13 mouse cellular contexts compared by ENCODE assay signal in genomic region chr2:11672144-11672543, GRCm38 (mm10). TPM values are rescaled to one million over a fixed set of nuclear protein-coding genes. Genes with fewer than 3 reads are reported as not detected.
DNase-seq lines count a peak whose midpoint lies in the region; ATAC-seq lines count a peak whose summit lies in the region.
"Had no signal": no experiment of that assay in that cellular context is flagged by ENCODE, and none has a peak within 500 bp of the region (broad histone marks: within the 10 kb centered on the region; RNA-seq: fewer than 3 reads in every experiment).

No protein-coding gene starts in this region.

- 23% methylated on average over 3 of the region's 3 CpGs for WGBS in midbrain, embryonic 16.5 days
- WGBS in midbrain, embryonic 10.5 days, result 23% methylated on average over 3 of the region's 3 CpGs

- H3K36me3 ChIP-seq in midbrain, embryonic 16.5 days (ENCODE audit: control insufficient read depth, insufficient read depth, low read length), result no peaks in the 10 kb centered on the region
- no peaks in the 10 kb centered on the region for H3K36me3 ChIP-seq in midbrain, embryonic 10.5 days
- H3K36me3 ChIP-seq: embryonic facial prominence, embryonic 12.5 days had no signal

- H3K27me3 ChIP-seq in midbrain, embryonic 16.5 days (ENCODE audit: control insufficient read depth, insufficient read depth, low read depth, low read length), result no peaks in the 10 kb centered on the region
- H3K27me3 ChIP-seq in midbrain, embryonic 10.5 days (ENCODE audit: low read depth, poor library complexity, severe bottlenecking), result no peaks in the 10 kb centered on the region
- H3K27me3 ChIP-seq: embryonic facial prominence, embryonic 12.5 days had no signal

- no peak overlapping the region for H3K27ac ChIP-seq in midbrain, embryonic 16.5 days (ENCODE audit: low read length)
- H3K27ac ChIP-seq in midbrain, embryonic 10.5 days (replicated peaks), result no peak overlapping the region
- H3K27ac ChIP-seq: embryonic facial prominence, embryonic 12.5 days had no signal

- H3K9me3 ChIP-seq in midbrain, embryonic 16.5 days (replicated peaks; ENCODE audit: control insufficient read depth, low read length, poor library complexity, severe bottlenecking), result 0 out of 2 replicates have a peak, but pooled peaks cover 2% of the 10 kb centered on the region
- no peaks in the 10 kb centered on the region for H3K9me3 ChIP-seq in midbrain, embryonic 10.5 days (replicated peaks)

- ATAC-seq in CD4-positive, CD25-positive, alpha-beta regulatory T cell, adult 4 months, result peak; percentile 65
- ATAC-seq in neutrophil, adult 5-6 weeks (ENCODE audit: extremely low read depth, insufficient number of reproducible peaks, low FRiP score, poor library complexity, severe bottlenecking), result peak; percentile 69; the same call in 1 of the 2 replicates
- no peak for ATAC-seq in midbrain, embryonic 16.5 days

- H3K9ac ChIP-seq in midbrain, embryonic 16.5 days (ENCODE audit: low read depth, low read length), result no peak overlapping the region
- H3K9ac ChIP-seq: embryonic facial prominence, embryonic 12.5 days had no signal

- no peaks in the 10 kb centered on the region for H3K4me1 ChIP-seq in midbrain, embryonic 16.5 days (ENCODE audit: control insufficient read depth, insufficient read depth, low read length)
- no peaks in the 10 kb centered on the region for H3K4me1 ChIP-seq in midbrain, embryonic 10.5 days
- H3K4me1 ChIP-seq: embryonic facial prominence, embryonic 12.5 days had no signal

- H3K4me2 ChIP-seq in midbrain, embryonic 16.5 days (ENCODE audit: low read length), result no peak overlapping the region
- H3K4me2 ChIP-seq: embryonic facial prominence, embryonic 12.5 days had no signal

- no peak overlapping the region for H3K4me3 ChIP-seq in midbrain, embryonic 16.5 days (ENCODE audit: low read depth, low read length)
- no peak overlapping the region for H3K4me3 ChIP-seq in midbrain, embryonic 10.5 days
- H3K4me3 ChIP-seq: embryonic facial prominence, embryonic 12.5 days had no signal

- DNase-seq in kidney, adult 9 months, result peak; percentile 42
- DNase-seq in kidney, postnatal 10 days, result no peak
- DNase-seq in ZHBTc4 (ENCODE audit: low read depth, low spot score), result peak; percentile 62
- no peak for DNase-seq in urinary bladder, postnatal 36 days (ENCODE audit: low spot score in 2 of 2)
- no peak for DNase-seq in midbrain, embryonic 10.5 days (ENCODE audit: low spot score)
- DNase-seq: adrenal gland, adult 8-10 months; gastrocnemius, postnatal 14 days had no signal

RNA-seq across cellular contexts. Expression of gene Il2ra, which starts 29.5 kb away (rescaled TPM):
- polyA plus RNA-seq in CD4-positive, CD25-positive, alpha-beta regulatory T cell, adult 4 months (2017; shearing (Covaris generic)), result 100 to 1,000 TPM; 347 to 420 TPM
- total RNA-seq in neutrophil, adult 5-6 weeks (2017), result 2.3 and 3.0 TPM in 2 replicates
- polyA plus RNA-seq in midbrain, embryonic 16.5 days (2015; fragmentation: Nextera tagmentation; extraction: Ambion mirVana), result 0.04 TPM in 1 of 2 replicates, not detected in the other
- not detected in 2 replicates for polyA plus RNA-seq in midbrain, embryonic 10.5 days (2016; fragmentation: Nextera tagmentation; extraction: Ambion mirVana)
- polyA plus RNA-seq: embryonic facial prominence, embryonic 12.5 days; intestine, embryonic 14.5 days; limb, embryonic 11.5 days had no signal

RNA-seq across cellular contexts. Expression of gene Il15ra, which starts 32.9 kb away (rescaled TPM):
- 10 to 100 TPM; 24.0 to 33.6 TPM for polyA plus RNA-seq in CD4-positive, CD25-positive, alpha-beta regulatory T cell, adult 4 months (2017; shearing (Covaris generic))
- 12.1 and 14.4 TPM in 2 replicates for total RNA-seq in neutrophil, adult 5-6 weeks (2017)
- polyA plus RNA-seq in midbrain, embryonic 16.5 days (2015; fragmentation: Nextera tagmentation; extraction: Ambion mirVana), result 0.52 and 1.6 TPM in 2 replicates
- 0.58 and 0.68 TPM in 2 replicates for polyA plus RNA-seq in midbrain, embryonic 10.5 days (2016; fragmentation: Nextera tagmentation; extraction: Ambion mirVana)

RNA-seq across cellular contexts. Expression of gene Gm17490, which starts 46.1 kb away (rescaled TPM):
- polyA plus RNA-seq in CD4-positive, CD25-positive, alpha-beta regulatory T cell, adult 4 months (2017; shearing (Covaris generic)), result not detected
- not detected in 2 replicates for total RNA-seq in neutrophil, adult 5-6 weeks (2017)
- not detected in 2 replicates for polyA plus RNA-seq in midbrain, embryonic 16.5 days (2015; fragmentation: Nextera tagmentation; extraction: Ambion mirVana)
- polyA plus RNA-seq in midbrain, embryonic 10.5 days (2016; fragmentation: Nextera tagmentation; extraction: Ambion mirVana), result not detected in 2 replicates
- total RNA-seq: adrenal gland, adult 8-10 months; gastrocnemius, postnatal 14 days had no signal
- polyA plus RNA-seq: embryonic facial prominence, embryonic 12.5 days; intestine, embryonic 14.5 days; limb, embryonic 11.5 days had no signal

Comparison
In these comparisons a context has a peak if more than half of its experiments do, and no peak if none do; other contexts are left out.
1. DNase-seq: peak in kidney, adult 9 months (single experiment) and ZHBTc4 (single experiment); none in kidney, postnatal 10 days (single experiment), urinary bladder, postnatal 36 days (0 of 2) and midbrain, embryonic 10.5 days (single experiment).
2. RNA of gene Il2ra, which starts 29.5 kb away (polyA plus RNA-seq): 347 to 420 TPM in CD4-positive, CD25-positive, alpha-beta regulatory T cell, adult 4 months; 0.04 TPM in midbrain, embryonic 16.5 days and not detected in midbrain, embryonic 10.5 days; every median in the first group is over 100 times any median in the second.